Mouse (Mus musculus) forebrain, embryonic 13.5 days (tissue): ENCODE measurements around the gene Fdx1. TPM values are rescaled to one million over a fixed set of nuclear protein-coding genes. Genes with fewer than 3 reads are reported as not detected.
A peak's percentile ranks its signal among the peaks of the same experiment; 100 is the strongest.

Experiments used
- ATAC-seq: fragments of 200-750 bp; cut with Nextera tagmentation; 2 replicates; pipeline ENCODE4 v1.8.0; 2017
- H3K27ac ChIP-seq: fragments of 300-500 bp; sonication (generic); 2 replicates; pipeline ENCODE4 v1.5.1; 2015; ENCODE audit warnings: inconsistent platforms, mild to moderate bottlenecking, moderate library complexity
- H3K27me3 ChIP-seq: fragments of 300-500 bp; sonication (generic); 2 replicates; pipeline ENCODE4 v1.6.1; 2015; ENCODE audit warnings: mild to moderate bottlenecking, inconsistent platforms
- H3K36me3 ChIP-seq: fragments of 300-500 bp; sonication (generic); 2 replicates; pipeline ENCODE4 v1.6.1; 2015; ENCODE audit warnings: mild to moderate bottlenecking, inconsistent platforms; ENCODE audit not compliant: poor library complexity, severe bottlenecking
- H3K4me1 ChIP-seq: fragments of 300-500 bp; sonication (generic); 2 replicates; pipeline ENCODE4 v1.6.1; 2015; ENCODE audit warnings: inconsistent platforms
- H3K4me2 ChIP-seq: fragments of 300-500 bp; sonication (generic); 2 replicates; pipeline ENCODE4 v1.6.1; 2015; ENCODE audit warnings: inconsistent platforms, mild to moderate bottlenecking, moderate library complexity
- H3K4me3 ChIP-seq: fragments of 300-500 bp; sonication (generic); 2 replicates; pipeline ENCODE4 v1.5.1; 2015; ENCODE audit warnings: mild to moderate bottlenecking, inconsistent platforms
- H3K9ac ChIP-seq: fragments of 300-500 bp; sonication (generic); 2 replicates; pipeline ENCODE4 v1.6.1; 2015; ENCODE audit warnings: mild to moderate bottlenecking, inconsistent platforms
- H3K9me3 ChIP-seq: fragments of 300-500 bp; sonication (generic); replicated peaks from 2 replicates; pipeline ENCODE4 v1.6.1; 2016; ENCODE audit warnings: inconsistent platforms
- WGBS: fragments of 180-500 bp; shearing (Covaris S2); methylation state at CpG from one replicate; pipeline ENCODE4 v1.1.7; 2015; 5-methylcytosine and 5-hydroxymethylcytosine counted together
- polyA plus RNA-seq: library from polyadenylated mRNA; unstranded; fragments of >200 nt; fragmentation: Nextera tagmentation; extraction: Ambion mirVana; gene quantifications from 2 replicates; pipeline ENCODE4 v1.2.1, GENCODE M21; 2015

Fdx1 gene
- polyA plus RNA-seq, 1 experiment from 2014 or later, result 49.4 TPM

DNA sequence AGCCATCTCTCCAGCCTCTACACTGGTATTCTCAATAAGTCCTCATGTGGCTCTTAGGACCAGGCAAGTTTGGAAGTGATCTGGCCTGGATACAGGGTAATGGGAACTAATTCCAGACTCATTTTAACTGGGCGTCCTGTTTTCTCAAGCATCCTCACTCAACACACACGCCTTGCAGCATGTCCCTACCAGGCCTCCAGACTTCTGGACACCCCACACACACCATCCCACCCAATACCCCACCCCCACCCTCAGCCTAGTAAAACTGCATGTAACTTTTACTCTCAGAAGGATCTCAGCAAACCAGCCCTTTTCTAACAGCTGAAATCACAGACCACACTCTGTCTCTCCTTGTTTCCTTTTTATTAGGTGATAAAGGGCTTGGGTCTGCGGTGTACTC is 35.7 kb downstream of the Fdx1 start:
- no peak overlapping the region for H3K4me3 ChIP-seq
- H3K4me1 ChIP-seq, result no peaks in the 10 kb centered on the region
- no peak overlapping the region for H3K9ac ChIP-seq
- H3K9me3 ChIP-seq, result no peaks in the 10 kb centered on the region
- no peak overlapping the region for H3K27ac ChIP-seq
- no peak overlapping the region for H3K4me2 ChIP-seq
- no peak for ATAC-seq
- no peaks in the 10 kb centered on the region for H3K27me3 ChIP-seq
- no peaks in the 10 kb centered on the region for H3K36me3 ChIP-seq
- WGBS, result 84% methylated on average over 3 of the region's 3 CpGs

DNA sequence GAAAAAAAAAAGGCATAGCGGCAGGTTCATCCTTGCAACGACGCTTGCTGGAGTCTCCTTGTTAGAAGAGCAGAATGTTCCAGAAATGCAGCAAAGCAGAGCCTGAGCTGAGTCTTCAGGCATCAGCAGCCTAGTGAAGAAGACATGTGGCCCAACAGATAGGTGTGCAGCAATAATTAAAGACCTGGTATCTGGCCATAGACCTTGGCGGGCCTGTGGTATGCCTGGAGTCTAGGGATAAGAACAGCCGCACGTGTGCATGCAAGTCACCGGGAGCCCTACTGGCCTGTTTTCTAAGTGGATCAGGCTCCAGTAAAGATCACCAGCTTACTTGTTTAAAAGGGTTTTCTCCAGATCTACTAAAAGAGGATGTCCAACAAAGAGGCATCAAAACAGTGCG is 36.7 kb downstream of the Fdx1 start:
- Histone ChIP-seq H3K36me3 (no peaks in the 10 kb centered on the region), H3K4me3 (no peak overlapping the region), H3K4me2 (no peak overlapping the region), H3K9me3 (no peaks in the 10 kb centered on the region), H3K9ac (no peak overlapping the region), H3K4me1 (no peaks in the 10 kb centered on the region), H3K27ac (no peak overlapping the region), H3K27me3 (no peaks in the 10 kb centered on the region)
- ATAC-seq, result no peak
- WGBS, result 95% methylated on average over 8 of the region's 8 CpGs

DNA sequence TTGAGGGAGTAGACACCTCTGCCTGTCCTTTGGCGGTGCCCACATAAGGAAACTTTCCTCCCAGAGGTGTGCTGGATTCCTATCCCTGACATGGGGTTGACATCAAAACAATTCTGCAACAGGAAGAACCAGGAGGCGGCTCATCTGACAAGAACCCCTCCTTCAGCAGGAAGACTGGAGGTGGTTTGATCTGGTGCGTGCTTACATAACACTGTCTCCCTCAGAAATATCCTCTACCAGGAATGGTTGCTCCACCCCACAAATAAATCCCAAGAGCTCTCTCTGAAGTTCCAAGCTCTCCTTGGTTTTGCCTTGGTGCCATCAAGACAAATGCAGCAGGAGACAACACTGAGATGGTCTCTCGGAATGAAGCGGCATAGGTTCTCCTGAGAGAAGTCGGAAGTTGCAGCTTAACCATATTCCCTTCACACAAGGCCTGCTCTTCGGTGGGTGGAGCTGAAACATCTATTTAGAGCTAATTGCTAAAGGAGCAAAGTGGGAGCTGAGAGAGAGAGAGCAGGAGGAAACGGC is 38.7 kb downstream of the Fdx1 start:
- Histone ChIP-seq H3K27me3 (no peaks in the 10 kb centered on the region), H3K4me2 (no peak overlapping the region), H3K36me3 (no peaks in the 10 kb centered on the region), H3K4me3 (no peak overlapping the region), H3K9ac (no peak overlapping the region), H3K9me3 (no peaks in the 10 kb centered on the region), H3K4me1 (no peaks in the 10 kb centered on the region), H3K27ac (no peak overlapping the region)
- whole genome bisulfite sequencing, result 85% methylated on average over 8 of the region's 8 CpGs
- no peak for ATAC-seq

DNA sequence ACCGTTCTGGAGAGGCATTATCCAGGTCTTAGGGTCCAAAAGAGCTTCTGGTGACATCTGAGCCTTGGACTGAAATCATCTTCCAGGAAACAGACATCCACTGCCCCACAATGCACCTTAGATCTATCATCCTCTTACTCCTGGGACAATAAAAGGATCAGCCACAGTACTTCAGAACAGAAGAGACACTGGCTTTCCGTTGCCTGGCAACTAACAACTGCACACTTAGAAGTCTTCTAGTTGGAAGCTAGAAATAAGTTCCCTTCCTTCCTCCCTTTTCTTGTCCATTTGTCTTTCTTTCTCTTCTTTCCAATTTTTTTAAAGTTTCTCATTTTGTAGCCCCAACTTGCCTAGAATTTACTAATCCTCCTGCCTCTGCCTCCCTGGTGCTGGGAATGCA is 40.6 kb downstream of the Fdx1 start:
- Histone ChIP-seq H3K9ac (no peak overlapping the region), H3K9me3 (no peaks in the 10 kb centered on the region), H3K27ac (no peak overlapping the region), H3K27me3 (no peaks in the 10 kb centered on the region), H3K4me1 (no peaks in the 10 kb centered on the region), H3K36me3 (no peaks in the 10 kb centered on the region), H3K4me3 (no peak overlapping the region), H3K4me2 (no peak overlapping the region)
- no peak for ATAC-seq
- 72% methylated on average over 2 of the region's 2 CpGs for WGBS

DNA sequence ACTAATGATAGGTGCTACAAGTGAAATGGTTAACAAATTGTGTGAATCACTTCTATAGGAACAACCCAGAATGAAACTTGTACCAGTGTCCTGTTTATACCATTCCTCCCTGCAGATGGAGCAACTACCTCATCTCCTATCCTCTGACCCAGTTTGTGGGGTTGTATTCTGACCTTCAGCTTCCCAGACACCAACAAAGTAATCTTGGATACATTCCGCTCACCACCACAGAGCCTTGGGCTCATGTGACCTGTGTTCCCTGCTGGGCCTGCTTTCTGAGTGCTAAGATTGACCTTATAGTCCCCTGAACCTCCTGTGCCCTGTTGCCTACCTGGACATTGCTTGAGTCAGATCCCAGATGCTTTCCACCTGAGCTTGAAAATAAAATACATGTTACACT is 47.8 kb downstream of the Fdx1 start:
- 86% methylated on average over 1 of the region's 1 CpGs for WGBS
- H3K4me2 ChIP-seq, result no peak overlapping the region
- no peak for ATAC-seq
- no peaks in the 10 kb centered on the region for H3K36me3 ChIP-seq
- H3K9ac ChIP-seq, result no peak overlapping the region
- no peaks in the 10 kb centered on the region for H3K4me1 ChIP-seq
- H3K4me3 ChIP-seq, result no peak overlapping the region
- H3K9me3 ChIP-seq, result no peaks in the 10 kb centered on the region
- no peaks in the 10 kb centered on the region for H3K27me3 ChIP-seq
- no peak overlapping the region for H3K27ac ChIP-seq

DNA sequence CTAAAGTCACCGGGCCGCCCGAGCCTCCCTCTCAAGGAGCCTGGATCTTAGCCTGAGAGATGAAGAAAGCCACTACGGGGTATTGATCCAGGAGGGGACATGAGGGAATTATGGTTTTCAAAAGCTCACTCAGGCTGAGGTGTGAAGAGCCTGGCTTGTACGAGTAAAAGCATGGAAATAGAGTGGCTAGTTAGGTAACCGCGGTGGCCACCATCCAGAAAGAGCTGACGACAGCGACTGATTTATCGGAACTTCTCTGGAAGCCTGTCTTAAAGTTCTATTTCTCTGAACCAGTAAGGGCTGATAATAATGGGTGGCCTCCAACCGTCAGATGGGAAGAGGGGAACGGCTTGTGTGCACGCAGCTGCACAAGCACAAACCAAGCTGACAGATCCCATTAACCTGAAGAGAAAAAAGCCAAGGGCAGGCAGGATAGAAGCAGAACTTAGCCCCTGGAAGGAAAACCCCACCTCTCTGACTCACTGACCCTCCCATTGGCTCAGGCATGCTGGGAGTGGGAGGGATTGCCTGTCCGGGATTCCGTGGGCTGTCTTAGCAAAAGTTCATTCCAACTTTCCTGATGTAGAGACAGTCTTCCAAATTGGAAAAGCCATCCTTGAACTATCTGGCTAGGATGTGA is 48.8 kb downstream of the Fdx1 start:
- Histone ChIP-seq H3K4me1 (no peaks in the 10 kb centered on the region), H3K36me3 (no peaks in the 10 kb centered on the region), H3K4me2 (no peak overlapping the region), H3K9me3 (no peaks in the 10 kb centered on the region), H3K9ac (no peak overlapping the region), H3K27ac (no peak overlapping the region), H3K4me3 (no peak overlapping the region), H3K27me3 (no peaks in the 10 kb centered on the region)
- no peak for ATAC-seq
- 78% methylated on average over 15 of the region's 15 CpGs for WGBS

DNA sequence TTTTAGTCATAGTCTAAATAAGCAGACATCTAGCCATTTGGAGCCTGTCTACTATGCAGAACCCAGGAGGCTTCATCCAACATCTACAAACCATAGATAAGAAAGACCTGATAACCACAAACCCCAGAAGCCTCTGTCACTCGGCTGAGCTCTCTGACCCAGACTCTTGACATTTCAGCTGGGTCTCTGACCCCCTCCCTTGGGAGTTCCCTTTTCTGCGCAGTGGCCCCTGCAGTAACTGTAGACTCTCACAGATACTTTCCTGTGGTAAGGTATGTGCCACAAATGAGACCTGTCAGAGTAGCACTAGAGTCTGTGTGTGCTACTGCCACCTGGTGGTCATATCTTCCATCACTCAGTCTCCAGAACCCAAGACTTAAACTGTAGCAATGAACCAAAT is 54.5 kb downstream of the Fdx1 start:
- no peaks in the 10 kb centered on the region for H3K4me1 ChIP-seq
- no peak overlapping the region for H3K27ac ChIP-seq
- H3K4me2 ChIP-seq, result no peak overlapping the region
- no peak overlapping the region for H3K9ac ChIP-seq
- no peaks in the 10 kb centered on the region for H3K27me3 ChIP-seq
- WGBS, result 31% methylated on average over 2 of the region's 2 CpGs
- no peak overlapping the region for H3K4me3 ChIP-seq
- H3K9me3 ChIP-seq, result no peaks in the 10 kb centered on the region
- peak; percentile 85 for ATAC-seq
- no peaks in the 10 kb centered on the region for H3K36me3 ChIP-seq

DNA sequence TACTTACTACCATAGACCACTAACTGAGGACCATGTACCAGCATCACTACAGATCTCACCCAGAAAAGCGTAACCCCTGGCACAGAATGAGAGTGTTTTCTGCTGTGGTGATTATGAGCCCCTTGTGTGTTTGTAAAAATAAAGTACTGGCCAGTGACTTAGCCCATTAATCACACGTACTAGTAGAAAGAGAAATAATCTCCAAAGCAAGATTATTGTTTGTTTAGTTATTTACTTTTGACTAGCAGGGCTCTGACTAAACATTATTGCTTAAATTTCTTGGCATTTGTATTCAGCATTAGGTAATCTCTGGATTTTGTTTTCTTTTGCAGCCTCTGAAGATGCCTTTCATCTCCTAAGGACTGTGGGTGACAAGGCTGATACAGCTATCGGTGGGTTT is 55.1 kb downstream of the Fdx1 start:
- no peak for ATAC-seq
- Histone ChIP-seq H3K9me3 (no peaks in the 10 kb centered on the region), H3K27ac (no peak overlapping the region), H3K4me2 (no peak overlapping the region), H3K4me3 (no peak overlapping the region), H3K36me3 (no peaks in the 10 kb centered on the region), H3K4me1 (no peaks in the 10 kb centered on the region), H3K9ac (no peak overlapping the region), H3K27me3 (no peaks in the 10 kb centered on the region)
- 79% methylated on average over 3 of the region's 3 CpGs for WGBS

DNA sequence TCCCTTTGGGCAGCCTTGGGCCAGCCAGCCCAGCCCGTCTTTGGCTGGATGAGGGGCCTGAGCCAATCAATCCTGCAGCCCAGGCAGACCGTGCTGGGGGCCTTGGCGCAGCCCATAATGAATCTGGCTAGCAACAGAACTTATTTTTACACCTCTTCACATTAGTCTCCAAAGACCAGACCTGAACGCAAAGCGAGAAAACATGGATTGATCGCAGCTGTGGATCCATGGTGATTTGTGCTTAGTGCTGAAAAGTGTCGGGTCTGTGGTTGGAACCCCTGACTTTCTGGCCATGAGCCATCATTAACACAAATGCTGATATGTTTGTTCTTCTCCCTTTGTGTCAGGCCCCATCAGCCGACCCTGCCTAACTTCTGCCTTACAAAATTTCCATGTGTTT is 56.4 kb downstream of the Fdx1 start:
- no peaks in the 10 kb centered on the region for H3K36me3 ChIP-seq
- no peak overlapping the region for H3K4me3 ChIP-seq
- 88% methylated on average over 8 of the region's 8 CpGs for WGBS
- H3K9me3 ChIP-seq, result no peaks in the 10 kb centered on the region
- H3K27me3 ChIP-seq, result no peaks in the 10 kb centered on the region
- ATAC-seq, result no peak
- no peak overlapping the region for H3K27ac ChIP-seq
- no peak overlapping the region for H3K4me2 ChIP-seq
- no peak overlapping the region for H3K9ac ChIP-seq
- H3K4me1 ChIP-seq, result no peaks in the 10 kb centered on the region

Other genes with a start within 250 kb of the Fdx1 start
- gene Arhgap20, start 198.2 kb downstream of the Fdx1 start, polyA plus RNA-seq, result 6.2 and 6.3 TPM in 2 replicates
- gene Rdx, start 83.6 kb upstream of the Fdx1 start, polyA plus RNA-seq, result 137 and 148 TPM in 2 replicates
- 10.0 and 10.4 TPM in 2 replicates for gene Zc3h12c, start 205.0 kb upstream of the Fdx1 start, polyA plus RNA-seq